Mouse (Mus musculus): Measurements from ENCODE around the gene Map3k14. TPM values are rescaled to one million over a fixed set of nuclear protein-coding genes. Genes with fewer than 3 reads are reported as not detected.

The Map3k14 gene
- polyA plus RNA-seq, 1 experiment from 2014 or later: 0.67 TPM

- 64% methylated on average over 7 of the region's 7 CpGs for WGBS (ENCODE audit: insufficient replicate concordance)
- H3K36me3 ChIP-seq (replicated peaks; ENCODE audit: insufficient read depth, low read length): no peaks in the 10 kb centered on the region
- peaks cover 21% of the 10 kb centered on the region for H3K4me1 ChIP-seq (ENCODE audit: insufficient read depth)
- H3K4me2 ChIP-seq (ENCODE audit: low read depth, low read length): peak overlapping the region; percentile 74
- H3K27ac ChIP-seq (ENCODE audit: low read depth): peak overlapping the region; percentile 84; the same call in 1 of the 2 replicates
- ATAC-seq: no peak
- no peak overlapping the region for H3K9ac ChIP-seq (replicated peaks)
- TF ChIP-seq CTCF (IDR thresholded peaks at IDR 0.05; ENCODE audit: low read depth) (no peak), EP300 (IDR thresholded peaks at IDR 0.05; ENCODE audit: low read depth) (no peak)
- H3K27me3 ChIP-seq (ENCODE audit: insufficient read depth, low read length): peaks cover 28% of the 10 kb centered on the region
- DNase-seq: no peak
- H3K4me3 ChIP-seq (ENCODE audit: low read depth, low read length): peak overlapping the region; percentile 63
- H3K9me3 ChIP-seq (ENCODE audit: low read length): no peaks in the 10 kb centered on the region
Measured at GRCm38 (mm10) chr11:103173041-103173770, 94.1 kb downstream of the Map3k14 start.

GRCm38 (mm10) chr11:103172392-103173040 is 94.8 kb downstream of the Map3k14 start:
- H3K4me1 ChIP-seq (ENCODE audit: insufficient read depth): peaks cover 21% of the 10 kb centered on the region
- peaks cover 28% of the 10 kb centered on the region for H3K27me3 ChIP-seq (ENCODE audit: insufficient read depth, low read length)
- no peaks in the 10 kb centered on the region for H3K36me3 ChIP-seq (replicated peaks; ENCODE audit: insufficient read depth, low read length)
- no peak for ATAC-seq
- peak overlapping the region; percentile 63 for H3K4me3 ChIP-seq (ENCODE audit: low read depth, low read length)
- TF ChIP-seq EP300 (IDR thresholded peaks at IDR 0.05; ENCODE audit: low read depth) (no peak), CTCF (IDR thresholded peaks at IDR 0.05; ENCODE audit: low read depth) (no peak)
- peak overlapping the region; percentile 74 for H3K4me2 ChIP-seq (ENCODE audit: low read depth, low read length)
- H3K9ac ChIP-seq (replicated peaks): peak overlapping the region; percentile 78
- no peaks in the 10 kb centered on the region for H3K9me3 ChIP-seq (ENCODE audit: low read length)
- H3K27ac ChIP-seq (ENCODE audit: low read depth): peak overlapping the region; percentile 59
- 40% methylated on average over 6 of the region's 6 CpGs for WGBS (ENCODE audit: insufficient replicate concordance)
- DNase-seq: no peak

GRCm38 (mm10) chr11:103171703-103172391 is 95.4 kb downstream of the Map3k14 start:
- Histone ChIP-seq H3K9me3 (ENCODE audit: low read length) (no peaks in the 10 kb centered on the region), H3K27ac (ENCODE audit: low read depth) (peak overlapping the region; percentile 59), H3K27me3 (ENCODE audit: insufficient read depth, low read length) (peaks cover 28% of the 10 kb centered on the region), H3K36me3 (replicated peaks; ENCODE audit: insufficient read depth, low read length) (no peaks in the 10 kb centered on the region), H3K4me1 (ENCODE audit: insufficient read depth) (peaks cover 21% of the 10 kb centered on the region), H3K9ac (replicated peaks) (peak overlapping the region; percentile 78), H3K4me2 (ENCODE audit: low read depth, low read length) (peak overlapping the region; percentile 74), H3K4me3 (ENCODE audit: low read depth, low read length) (peak overlapping the region; percentile 63)
- ATAC-seq (no peak), DNase-seq (no peak)
- 14% methylated on average over 9 of the region's 9 CpGs for WGBS (ENCODE audit: insufficient replicate concordance)
- TF ChIP-seq EP300 (IDR thresholded peaks at IDR 0.05; ENCODE audit: low read depth) (no peak), CTCF (IDR thresholded peaks at IDR 0.05; ENCODE audit: low read depth) (no peak)

- DNase-seq: no peak
- H3K36me3 ChIP-seq (replicated peaks; ENCODE audit: insufficient read depth, low read length): no peaks in the 10 kb centered on the region
- peaks cover 28% of the 10 kb centered on the region for H3K27me3 ChIP-seq (ENCODE audit: insufficient read depth, low read length)
- WGBS (ENCODE audit: insufficient replicate concordance): under 1% methylated on average over 23 of the region's 23 CpGs
- H3K4me2 ChIP-seq (ENCODE audit: low read depth, low read length): peak overlapping the region; percentile 74
- TF ChIP-seq CTCF (IDR thresholded peaks at IDR 0.05; ENCODE audit: low read depth) (no peak), EP300 (IDR thresholded peaks at IDR 0.05; ENCODE audit: low read depth) (no peak)
- H3K9me3 ChIP-seq (ENCODE audit: low read length): no peaks in the 10 kb centered on the region
- H3K27ac ChIP-seq (ENCODE audit: low read depth): peak overlapping the region; percentile 59
- H3K9ac ChIP-seq (replicated peaks): peak overlapping the region; percentile 78
- peak overlapping the region; percentile 63 for H3K4me3 ChIP-seq (ENCODE audit: low read depth, low read length)
- ATAC-seq: no peak
- H3K4me1 ChIP-seq (ENCODE audit: insufficient read depth): peaks cover 21% of the 10 kb centered on the region
Measured at GRCm38 (mm10) chr11:103171286-103171620, 96.0 kb downstream of the Map3k14 start.

GRCm38 (mm10) chr11:103170494-103171285 is 96.6 kb downstream of the Map3k14 start, which contains the start of gene Fmnl1:
Gene Fmnl1 (plus strand): TSS chr11:103171107.
- Histone ChIP-seq H3K4me1 (ENCODE audit: insufficient read depth) (peaks cover 21% of the 10 kb centered on the region), H3K27me3 (ENCODE audit: insufficient read depth, low read length) (peaks cover 28% of the 10 kb centered on the region), H3K9me3 (ENCODE audit: low read length) (0 out of 2 replicates have a peak, but pooled peaks cover 2% of the 10 kb centered on the region), H3K36me3 (replicated peaks; ENCODE audit: insufficient read depth, low read length) (no peaks in the 10 kb centered on the region), H3K9ac (replicated peaks) (peak within 1 kb of the TSS; percentile 78), H3K4me3 (ENCODE audit: low read depth, low read length) (peak within 1 kb of the TSS; percentile 63), H3K4me2 (ENCODE audit: low read depth, low read length) (peak within 1 kb of the TSS; percentile 74), H3K27ac (ENCODE audit: low read depth) (peak within 1 kb of the TSS; percentile 59)
- ATAC-seq (peak; percentile 30; the same call in 1 of the 2 replicates), DNase-seq (peak; percentile 64)
- TF ChIP-seq CTCF (IDR thresholded peaks at IDR 0.05; ENCODE audit: low read depth) (no peak), EP300 (IDR thresholded peaks at IDR 0.05; ENCODE audit: low read depth) (no peak)
- WGBS (ENCODE audit: insufficient replicate concordance): 2% methylated on average over 41 of the region's 84 CpGs
